Mouse (Mus musculus) cerebellum, adult 18-20 months (tissue): ENCODE measurements at regions not wholly inside any gene's neighbourhood (a gene's known extent, or its start where the extent isn't known, plus 50 kb on each side); places are given as distances from the start of the nearest gene placed in this dataset.
A peak's percentile ranks its signal among the peaks of the same experiment; 100 is the strongest.

Experiments used
- DNase-seq, 2 experiments: peaks; one replicate each; pipeline ENCODE4 v3.0.0; 2021

GRCm38 (mm10) chr3:3746542-3746941 is 2004.1 kb upstream of the Gm8797 start:
- DNase-seq = no peak

- peak in 1 of 2 experiments; percentile 10 for DNase-seq
Observed at GRCm38 (mm10) chr3:3751596-3752251, 1998.9 kb upstream of the Gm8797 start.

- no peak for DNase-seq
Observed at GRCm38 (mm10) chr3:3761346-3761745, 1989.3 kb upstream of the Gm8797 start.

- no peak for DNase-seq
Observed at GRCm38 (mm10) chr3:3784200-3784599, 1966.4 kb upstream of the Gm8797 start.

- no peak for DNase-seq
Observed at GRCm38 (mm10) chr3:3786039-3786438, 1964.6 kb upstream of the Gm8797 start.

GRCm38 (mm10) chr3:3807821-3808220 is 1942.8 kb upstream of the Gm8797 start:
- no peak for DNase-seq

- no peak for DNase-seq
Observed at GRCm38 (mm10) chr3:3829020-3829419, 1921.6 kb upstream of the Gm8797 start.

GRCm38 (mm10) chr3:3831411-3832286 is 1919.0 kb upstream of the Gm8797 start:
- no peak for DNase-seq
